Mouse (Mus musculus) B cell, adult 67 days (primary cell): Measurements from ENCODE around the gene Auts2. TPM values are rescaled to one million over a fixed set of nuclear protein-coding genes. Genes with fewer than 3 reads are reported as not detected.

Experiments used
- total RNA-seq, 2 experiments: library from RNA; stranded (reverse); gene quantifications; 4 replicates each; pipeline ENCODE4 v1.2.4; 2023

Gene Auts2
- total RNA-seq = 1 to 10 TPM in 1 of 2 experiments, under 1 TPM in 1; 0.20 to 1.1 TPM

DNA sequence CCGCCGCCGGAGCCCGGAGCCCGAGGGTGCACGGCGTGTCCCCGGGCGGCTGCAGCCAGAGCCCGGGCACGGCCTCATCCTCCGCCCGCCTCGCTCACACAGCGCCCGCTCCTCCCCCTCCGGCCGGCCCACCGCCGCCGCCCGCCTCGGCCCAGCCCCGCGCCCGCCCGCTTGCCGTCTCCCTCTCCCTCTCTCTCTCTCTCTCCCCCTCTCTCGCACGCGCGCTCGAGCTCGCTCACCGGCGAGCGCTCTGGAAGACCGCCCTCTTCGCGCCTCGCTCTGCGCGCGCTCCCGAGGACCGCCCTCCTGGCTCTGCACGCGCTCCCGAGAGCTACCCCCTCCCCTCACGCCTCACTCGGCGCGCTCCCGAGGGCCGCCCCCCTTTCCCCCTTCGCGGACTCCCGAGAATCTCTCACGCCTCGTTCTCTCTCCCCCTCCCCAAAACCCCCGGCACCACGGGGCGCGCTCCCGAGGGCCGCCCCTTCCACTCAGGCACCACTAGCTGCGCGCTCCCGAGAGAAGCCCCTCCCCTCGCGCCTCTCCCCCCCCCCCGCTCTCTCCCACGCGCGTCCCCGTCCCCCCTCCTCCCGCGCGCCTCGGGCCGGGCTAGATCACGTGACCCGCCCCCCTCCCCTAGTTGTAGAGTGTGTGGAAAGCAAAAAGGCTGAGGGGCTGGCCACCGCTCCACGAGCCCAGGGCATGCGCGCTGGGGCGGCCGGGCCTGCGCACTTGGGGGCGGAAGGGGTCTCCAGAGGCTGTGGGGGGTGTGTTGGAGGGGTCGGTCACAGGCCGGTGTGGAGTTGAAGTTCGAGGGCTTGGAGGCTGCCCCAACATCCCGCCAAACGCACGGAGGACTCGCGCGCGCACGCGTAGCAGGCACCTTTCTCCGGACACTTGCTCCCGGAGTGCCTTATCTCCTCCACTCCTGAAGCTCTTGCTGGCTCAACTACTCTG, at the start of gene Auts2:
TSS of gene Auts2 (minus strand) at position 227 of the 954 bp plus-strand sequence.

